Mouse (Mus musculus) liver, embryonic 14.5 days (tissue): ENCODE data around the gene Ddx4.

ENCODE experiments used
- CTCF ChIP-seq: IDR thresholded peaks from 2 replicates; pipeline ENCODE4 v1.5.1; 2016; ENCODE audit warnings: antibody characterized with exemption, low read depth, control low read depth
- EP300 ChIP-seq: IDR thresholded peaks from 2 replicates; pipeline ENCODE4 v1.6.1; 2016; ENCODE audit warnings: antibody characterized with exemption, low read depth

- TF ChIP-seq EP300 (no peak), CTCF (no peak)
These were observed 17.0 kb downstream of the Ddx4 start for GRCm38 (mm10) chr13:112635174-112635837.
